Mouse (Mus musculus) urinary bladder, postnatal 14 days (tissue): ENCODE measurements at regions not wholly inside any gene's neighbourhood (a gene's known extent, or its start where the extent isn't known, plus 50 kb on each side); places are given as distances from the start of the nearest gene placed in this dataset.

Experiments used
- DNase-seq: peaks from one replicate; pipeline ENCODE4 v3.0.0; 2021; ENCODE audit warnings: low spot score

GRCm38 (mm10) chr5:51397528-51397927 lies 170.0 kb downstream of the Ppargc1a start:
- DNase-seq: no peak

GRCm38 (mm10) chr5:51391319-51391718 lies 176.2 kb downstream of the Ppargc1a start:
- no peak for DNase-seq

- no peak for DNase-seq
Measured at GRCm38 (mm10) chr5:51387751-51388150, 179.8 kb downstream of the Ppargc1a start.

- no peak for DNase-seq
Measured at GRCm38 (mm10) chr5:51386409-51386808, 181.1 kb downstream of the Ppargc1a start.

GRCm38 (mm10) chr5:51384278-51384677 lies 183.2 kb downstream of the Ppargc1a start:
- no peak for DNase-seq

- no peak for DNase-seq
Measured at GRCm38 (mm10) chr5:51359101-51359500, 208.4 kb downstream of the Ppargc1a start.

GRCm38 (mm10) chr5:51348256-51348655 lies 219.3 kb downstream of the Ppargc1a start:
- no peak for DNase-seq

- DNase-seq: no peak
Measured at GRCm38 (mm10) chr5:51329142-51329541, 238.4 kb downstream of the Ppargc1a start.

GRCm38 (mm10) chr5:51289191-51289590 lies 278.3 kb downstream of the Ppargc1a start:
- DNase-seq: no peak

- DNase-seq: no peak
Measured at GRCm38 (mm10) chr5:51288234-51288633, 279.3 kb downstream of the Ppargc1a start.

GRCm38 (mm10) chr5:51241156-51241555 lies 326.4 kb downstream of the Ppargc1a start:
- no peak for DNase-seq

- DNase-seq: no peak
Measured at GRCm38 (mm10) chr5:51234004-51234355, 333.5 kb downstream of the Ppargc1a start.

- no peak for DNase-seq
Measured at GRCm38 (mm10) chr5:51233271-51234003, 334.1 kb downstream of the Ppargc1a start.

- no peak for DNase-seq
Measured at GRCm38 (mm10) chr5:51229806-51230205, 337.7 kb downstream of the Ppargc1a start.

GRCm38 (mm10) chr5:51227996-51228395 lies 339.5 kb downstream of the Ppargc1a start:
- DNase-seq: no peak

- no peak for DNase-seq
Measured at GRCm38 (mm10) chr5:51203266-51203665, 364.3 kb downstream of the Ppargc1a start.

GRCm38 (mm10) chr5:51202525-51203215 lies 364.9 kb downstream of the Ppargc1a start:
- DNase-seq: no peak

- no peak for DNase-seq
Measured at GRCm38 (mm10) chr5:51196393-51197347, 370.9 kb downstream of the Ppargc1a start.

- no peak for DNase-seq
Measured at GRCm38 (mm10) chr5:51190661-51191060, 376.9 kb downstream of the Ppargc1a start.

GRCm38 (mm10) chr5:51169828-51170227 lies 397.7 kb downstream of the Ppargc1a start:
- no peak for DNase-seq

GRCm38 (mm10) chr5:51168206-51168605 lies 399.3 kb downstream of the Ppargc1a start:
- DNase-seq: no peak

GRCm38 (mm10) chr5:51156901-51157300 lies 410.6 kb downstream of the Ppargc1a start:
- no peak for DNase-seq
